Mouse (Mus musculus) ES-E14 (cell line): ENCODE data around the gene Sh2b2. TPM values are rescaled to one million over a fixed set of nuclear protein-coding genes. Genes with fewer than 3 reads are reported as not detected.

Source experiments
- DNase-seq: peaks from one replicate; pipeline ENCODE4 v3.0.0-alpha.2; 2013; ENCODE audit warnings: low read depth, low spot score
- H3K27ac ChIP-seq: 2 replicates; pipeline ENCODE4 v1.5.1; 2012; ENCODE audit warnings: low read depth, mild to moderate bottlenecking, low read length, moderate library complexity, mixed read lengths; ENCODE audit not compliant: poor library complexity, insufficient read depth, severe bottlenecking
- H3K36me3 ChIP-seq: 2 replicates; pipeline ENCODE4 v1.6.1; 2012; ENCODE audit warnings: mild to moderate bottlenecking, low read length, moderate library complexity, mixed read lengths; ENCODE audit not compliant: control insufficient read depth, poor library complexity, insufficient read depth, severe bottlenecking
- H3K4me1 ChIP-seq, 2 experiments: fragments of 150-350 bp in 1 of 2; sonication (generic) in 1 of 2; 2 replicates each; pipeline ENCODE4 v1.6.1; 2012; ENCODE audit warnings: low read length in 2 of 2, mild to moderate bottlenecking in 1 of 2, mixed read lengths in 1 of 2; ENCODE audit not compliant: control insufficient read depth in 2 of 2, insufficient read depth in 2 of 2, poor library complexity in 1 of 2
- H3K4me3 ChIP-seq, 2 experiments: fragments of 150-350 bp in 1 of 2; sonication (generic) in 1 of 2; 2 replicates each; pipeline ENCODE4 v1.5.1; 2012; ENCODE audit warnings: low read length in 2 of 2, low read depth in 1 of 2, mild to moderate bottlenecking in 1 of 2, mixed read lengths in 1 of 2; ENCODE audit not compliant: insufficient read depth in 1 of 2, poor library complexity in 1 of 2, severe bottlenecking in 1 of 2
- H3K9ac ChIP-seq: 2 replicates; pipeline ENCODE4 v1.6.1; 2012; ENCODE audit warnings: low read depth, mild to moderate bottlenecking, low read length, mixed read lengths; ENCODE audit not compliant: poor library complexity, insufficient read depth, severe bottlenecking
- H3K9me3 ChIP-seq: fragments of 150-350 bp; sonication (generic); 2 replicates; pipeline ENCODE4 v1.6.1; 2012; ENCODE audit warnings: low read depth, mild to moderate bottlenecking, low read length; ENCODE audit not compliant: control insufficient read depth, insufficient read depth
- CHD2 ChIP-seq: IDR thresholded peaks from 2 replicates; pipeline ENCODE4 v1.6.1; 2014; ENCODE audit warnings: mild to moderate bottlenecking, low read depth, low read length, inconsistent platforms
- HCFC1 ChIP-seq: IDR thresholded peaks from 2 replicates; pipeline ENCODE4 v1.6.1; 2012; ENCODE audit warnings: low read length, inconsistent platforms, borderline replicate concordance; ENCODE audit not compliant: insufficient read depth
- MAFK ChIP-seq: IDR thresholded peaks from 2 replicates; pipeline ENCODE4 v1.6.1; 2014; ENCODE audit warnings: mild to moderate bottlenecking, low read depth, low read length, inconsistent platforms; ENCODE audit not compliant: insufficient read depth
- ZC3H11A ChIP-seq: IDR thresholded peaks from 2 replicates; pipeline ENCODE4 v1.6.1; 2012; ENCODE audit warnings: low read depth, mild to moderate bottlenecking, inconsistent platforms, low read length, borderline replicate concordance
- ZNF384 ChIP-seq: IDR thresholded peaks from 2 replicates; pipeline ENCODE4 v1.6.1; 2012; ENCODE audit warnings: low read depth, low read length, inconsistent platforms
- in situ Hi-C, 2 experiments: fragments of 600-800 bp; cut with MboI; formaldehyde crosslinking; loops; one replicate each; pipeline ENCODE4 v1.15.1; 2025; ENCODE audit warnings: low sequenced_read_pairs in 2 of 2, inconsistent platforms in 1 of 2; ENCODE audit not compliant: unreplicated experiment in 2 of 2
- total RNA-seq: library from RNA; depleted of rRNA; stranded (reverse); fragments of 300-350 nt; gene quantifications from 2 replicates; pipeline ENCODE4 v1.2.3, GENCODE M21; 2012

The Sh2b2 gene
- total RNA-seq, 1 experiment: 3.3 TPM

GRCm38 (mm10) chr5:136217932-136218381 lies 28.4 kb downstream of the Sh2b2 start:
- TF ChIP-seq ZNF384 (no peak), HCFC1 (no peak), CHD2 (no peak), ZC3H11A (no peak), MAFK (no peak)
- no peak overlapping the region for H3K9ac ChIP-seq
- no peaks in the 10 kb centered on the region for H3K9me3 ChIP-seq
- in situ Hi-C loops: no loop called here
- no peak overlapping the region for H3K4me3 ChIP-seq
- no peak for DNase-seq
- H3K27ac ChIP-seq: no peak overlapping the region
- no peaks in the 10 kb centered on the region for H3K36me3 ChIP-seq
- H3K4me1 ChIP-seq: no peaks in the 10 kb centered on the region; a peak in 1 of 4 replicates

DNA sequence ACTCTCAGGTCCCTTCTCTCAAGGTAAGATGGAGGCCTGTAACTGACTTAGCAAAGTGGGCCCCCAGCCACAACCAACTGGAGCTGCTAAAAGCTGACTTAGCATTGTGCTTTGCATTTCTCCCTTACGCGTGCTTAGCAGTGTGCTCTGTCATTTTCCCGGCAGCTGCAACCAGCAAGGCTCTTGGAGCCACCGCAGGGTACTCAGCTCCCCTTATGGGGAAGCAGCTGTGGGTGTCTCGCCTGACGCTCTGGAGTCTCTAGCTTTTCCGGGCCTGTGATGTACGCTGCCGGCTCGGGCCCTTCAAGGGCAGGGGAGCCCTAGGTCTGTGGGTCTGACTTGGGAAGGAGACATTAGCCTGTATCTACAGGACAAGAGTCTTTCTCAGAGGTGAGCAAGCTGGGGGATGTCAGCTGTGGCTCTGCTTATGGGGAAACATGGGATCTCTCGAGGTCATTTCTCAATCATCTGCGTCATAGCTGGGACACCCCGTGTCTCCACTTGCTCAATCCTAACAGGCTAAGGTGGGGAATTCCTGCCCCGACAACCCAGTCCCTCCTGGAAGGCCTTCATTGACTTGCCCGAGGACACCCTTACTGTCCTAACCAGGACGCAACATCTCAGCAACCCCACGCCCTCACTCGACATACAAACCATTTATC lies 29.2 kb downstream of the Sh2b2 start:
- Histone ChIP-seq H3K4me3 (no peak overlapping the region), H3K9ac (no peak overlapping the region), H3K36me3 (no peaks in the 10 kb centered on the region), H3K9me3 (no peaks in the 10 kb centered on the region), H3K4me1 (no peaks in the 10 kb centered on the region; a peak in 1 of 4 replicates), H3K27ac (no peak overlapping the region)
- in situ Hi-C loops: no loop called here
- DNase-seq: no peak
- TF ChIP-seq CHD2 (no peak), ZNF384 (no peak), HCFC1 (no peak), ZC3H11A (no peak), MAFK (no peak)

DNA sequence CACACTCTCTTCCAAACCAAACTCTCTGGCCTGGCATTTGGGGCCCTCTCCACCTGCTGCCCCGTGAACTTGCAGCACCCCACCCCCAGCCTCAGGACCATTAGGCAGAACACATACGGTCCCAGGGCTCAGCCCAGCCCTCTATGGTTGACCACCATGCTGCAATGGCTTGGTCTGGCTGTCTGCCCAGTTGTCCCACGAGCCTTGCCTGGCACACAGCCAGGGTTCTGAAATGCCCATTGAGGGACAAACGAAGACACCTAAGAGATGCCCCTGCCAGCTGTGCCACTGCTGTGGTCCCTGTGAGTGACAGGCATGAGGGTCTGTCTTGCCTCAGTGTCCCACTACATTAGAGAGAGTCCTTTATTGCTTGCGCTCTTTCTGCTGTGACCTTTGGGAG lies 30.4 kb downstream of the Sh2b2 start:
- no peaks in the 10 kb centered on the region for H3K9me3 ChIP-seq
- no peak overlapping the region for H3K27ac ChIP-seq
- no peaks in the 10 kb centered on the region for H3K36me3 ChIP-seq
- no peak overlapping the region for H3K9ac ChIP-seq
- H3K4me3 ChIP-seq: no peak overlapping the region
- TF ChIP-seq CHD2: no peak
- no peak for TF ChIP-seq ZNF384
- TF ChIP-seq ZC3H11A: no peak
- in situ Hi-C loops: no loop called here
- no peak for DNase-seq
- no peaks in the 10 kb centered on the region; a peak in 1 of 4 replicates for H3K4me1 ChIP-seq

GRCm38 (mm10) chr5:136215211-136215610 lies 31.1 kb downstream of the Sh2b2 start:
- H3K36me3 ChIP-seq: no peaks in the 10 kb centered on the region
- H3K4me1 ChIP-seq: no peaks in the 10 kb centered on the region; a peak in 1 of 4 replicates
- H3K27ac ChIP-seq: no peak overlapping the region
- H3K4me3 ChIP-seq: no peak overlapping the region
- no peak overlapping the region for H3K9ac ChIP-seq
- TF ChIP-seq ZNF384 (no peak), MAFK (no peak), ZC3H11A (no peak), CHD2 (no peak), HCFC1 (no peak)
- no peaks in the 10 kb centered on the region for H3K9me3 ChIP-seq
- in situ Hi-C loops: no loop called here
- DNase-seq: no peak
